In the genomic region with DNA sequence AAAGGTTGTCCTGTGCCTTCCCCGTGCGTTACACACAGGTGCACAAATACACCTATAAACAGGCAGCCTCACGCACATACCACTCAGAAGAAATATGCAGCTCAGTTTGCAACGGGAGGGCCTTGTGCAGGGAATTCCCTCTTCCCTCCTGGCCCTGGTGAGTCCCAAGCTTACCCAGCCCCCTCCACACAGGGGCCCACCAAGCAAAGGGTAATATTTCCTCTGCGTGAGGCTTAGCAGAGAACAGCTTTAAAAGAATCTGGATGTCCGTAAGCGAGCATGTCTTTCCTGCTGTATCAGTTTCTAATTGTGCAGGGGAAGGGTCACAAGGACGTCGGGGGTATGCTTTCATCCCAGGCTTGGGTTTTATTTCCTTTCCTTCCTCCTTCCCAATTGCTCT, we compare ENCODE assay signal across 23 mouse cellular contexts. TPM values are rescaled to one million over a fixed set of nuclear protein-coding genes. Genes with fewer than 3 reads are reported as not detected.
A peak's percentile ranks its signal among the peaks of the same experiment; 100 is the strongest.
DNase-seq lines count a peak whose midpoint lies in the region; ATAC-seq and TF ChIP-seq lines count a peak whose summit lies in the region.
"Had no signal": no experiment of that assay in that cellular context is flagged by ENCODE, and none has a peak within 500 bp of the region (broad histone marks: within the 10 kb centered on the region; RNA-seq: fewer than 3 reads in every experiment).

No protein-coding gene starts in this region.

- no peak overlapping the region for H3K9ac ChIP-seq in kidney, embryonic 14.5 days (ENCODE audit: low read depth, low read length)
- no peak overlapping the region for H3K9ac ChIP-seq in stomach, embryonic 14.5 days (replicated peaks; ENCODE audit: low read depth, low read length)
- H3K9ac ChIP-seq in stomach, postnatal 0 days (ENCODE audit: low read length): no peak overlapping the region
- peak overlapping the region; percentile 32; the same call in 1 of the 2 replicates for H3K9ac ChIP-seq in limb, embryonic 14.5 days (ENCODE audit: low read depth, low read length, severe bottlenecking)
- H3K9ac ChIP-seq: forebrain, embryonic 15.5 days; heart, embryonic 15.5 days; hindbrain, embryonic 15.5 days; liver, embryonic 15.5 days had no signal

- no peak overlapping the region; the same call in 1 of the 2 replicates for H3K27ac ChIP-seq in kidney, embryonic 14.5 days (ENCODE audit: low read depth, low read length)
- no peak overlapping the region for H3K27ac ChIP-seq in stomach, embryonic 14.5 days (ENCODE audit: low read length)
- H3K27ac ChIP-seq in stomach, postnatal 0 days (replicated peaks): no peak overlapping the region
- no peak overlapping the region for H3K27ac ChIP-seq in limb, embryonic 14.5 days (replicated peaks; ENCODE audit: low read depth, low read length)
- H3K27ac ChIP-seq: forebrain, embryonic 15.5 days; heart, embryonic 15.5 days; hindbrain, embryonic 15.5 days; liver, embryonic 15.5 days; macrophage had no signal

- TF ChIP-seq CTCF in stomach, postnatal 0 days (IDR thresholded peaks at IDR 0.05; ENCODE audit: low read depth): no peak

- no peak overlapping the region for H3K4me3 ChIP-seq in kidney, embryonic 14.5 days (ENCODE audit: low read length)
- no peak overlapping the region for H3K4me3 ChIP-seq in stomach, embryonic 14.5 days (ENCODE audit: low read depth, low read length)
- no peak overlapping the region for H3K4me3 ChIP-seq in stomach, postnatal 0 days (ENCODE audit: low read depth, low read length)
- no peak overlapping the region for H3K4me3 ChIP-seq in limb, embryonic 14.5 days (replicated peaks; ENCODE audit: low read length)
- H3K4me3 ChIP-seq: erythroblast, embryonic 14.5 days; forebrain, embryonic 15.5 days; heart, embryonic 15.5 days; hindbrain, embryonic 15.5 days; liver, embryonic 15.5 days had no signal

- 15% methylated on average over 9 of the region's 9 CpGs for WGBS in kidney, embryonic 14.5 days
- WGBS in stomach, embryonic 14.5 days: 15% methylated on average over 9 of the region's 9 CpGs
- WGBS in stomach, postnatal 0 days: 33% methylated on average over 9 of the region's 9 CpGs
- WGBS in limb, embryonic 14.5 days: 11% methylated on average over 9 of the region's 9 CpGs

- peaks cover 22% of the 10 kb centered on the region for H3K4me1 ChIP-seq in kidney, embryonic 14.5 days (ENCODE audit: control insufficient read depth, insufficient read depth, low read length)
- peaks cover 6% of the 10 kb centered on the region for H3K4me1 ChIP-seq in stomach, embryonic 14.5 days (ENCODE audit: control insufficient read depth, insufficient read depth, low read length)
- no peaks in the 10 kb centered on the region for H3K4me1 ChIP-seq in stomach, postnatal 0 days (replicated peaks; ENCODE audit: control insufficient read depth, insufficient read depth)
- H3K4me1 ChIP-seq in limb, embryonic 14.5 days (ENCODE audit: control insufficient read depth, insufficient read depth, low read length): peaks cover 4% of the 10 kb centered on the region
- H3K4me1 ChIP-seq: forebrain, embryonic 15.5 days; heart, embryonic 15.5 days; hindbrain, embryonic 15.5 days had no signal

- peak; percentile 85 for ATAC-seq in kidney, embryonic 14.5 days (ENCODE audit: low FRiP score, low TSS enrichment)
- ATAC-seq in stomach, embryonic 14.5 days (ENCODE audit: insufficient number of reproducible peaks, insufficient read depth, low FRiP score, low read depth): peak; percentile 58; the same call in 1 of the 2 replicates
- no peak for ATAC-seq in stomach, postnatal 0 days (ENCODE audit: low FRiP score, low TSS enrichment)
- ATAC-seq in limb, embryonic 14.5 days (ENCODE audit: low FRiP score, low read depth): peak; percentile 37; the same call in 1 of the 2 replicates
- ATAC-seq: forebrain, embryonic 15.5 days; lung, postnatal 0 days had no signal

- no peak for TF ChIP-seq EP300 in stomach, postnatal 0 days (optimal IDR thresholded peaks at IDR 0.05)

- DNase-seq in embryo, embryonic 11 days: peak; percentile 58
- no peak for DNase-seq in embryo, embryonic 10 days (ENCODE audit: low spot score)
- no peak for DNase-seq in kidney, postnatal 14 days
- DNase-seq in stomach, postnatal 0 days (ENCODE audit: low spot score): no peak
- DNase-seq in limb, embryonic 14.5 days (ENCODE audit: low spot score): no peak
- DNase-seq in adrenal gland, postnatal 14 days: no peak
- DNase-seq: adrenal gland, postnatal 10 days; cerebellum, adult 2 months; cerebellum, postnatal 25 days; gastrocnemius, postnatal 25 days; heart, postnatal 4 days; kidney, adult 8-10 months; left cerebral cortex, postnatal 4 days; thymus, postnatal 36 days had no signal

- no peaks in the 10 kb centered on the region for H3K27me3 ChIP-seq in kidney, embryonic 14.5 days (ENCODE audit: control insufficient read depth, insufficient read depth, low read length)
- no peaks in the 10 kb centered on the region for H3K27me3 ChIP-seq in stomach, embryonic 14.5 days (ENCODE audit: control insufficient read depth, insufficient read depth, low read length)
- H3K27me3 ChIP-seq in stomach, postnatal 0 days (ENCODE audit: control insufficient read depth, insufficient read depth, low read length): no peaks in the 10 kb centered on the region
- no peaks in the 10 kb centered on the region for H3K27me3 ChIP-seq in limb, embryonic 14.5 days (ENCODE audit: control insufficient read depth, insufficient read depth, low read length)
- H3K27me3 ChIP-seq: forebrain, embryonic 15.5 days; heart, embryonic 15.5 days; hindbrain, embryonic 15.5 days; liver, embryonic 15.5 days had no signal

- H3K4me2 ChIP-seq in kidney, embryonic 14.5 days (replicated peaks; ENCODE audit: low read depth, low read length): no peak overlapping the region; the same call in 1 of the 2 replicates
- H3K4me2 ChIP-seq in stomach, embryonic 14.5 days (replicated peaks; ENCODE audit: low read depth, low read length): no peak overlapping the region
- no peak overlapping the region for H3K4me2 ChIP-seq in stomach, postnatal 0 days (replicated peaks; ENCODE audit: low read depth)
- no peak overlapping the region for H3K4me2 ChIP-seq in limb, embryonic 14.5 days (replicated peaks; ENCODE audit: low read depth, low read length, severe bottlenecking)
- H3K4me2 ChIP-seq: forebrain, embryonic 15.5 days; heart, embryonic 15.5 days; hindbrain, embryonic 15.5 days; liver, embryonic 15.5 days had no signal

- H3K9me3 ChIP-seq in kidney, embryonic 14.5 days (ENCODE audit: control insufficient read depth, low read length): no peaks in the 10 kb centered on the region
- H3K9me3 ChIP-seq in stomach, embryonic 14.5 days (ENCODE audit: control insufficient read depth, low read depth, low read length): no peaks in the 10 kb centered on the region
- no peaks in the 10 kb centered on the region for H3K9me3 ChIP-seq in stomach, postnatal 0 days (ENCODE audit: control insufficient read depth, low read length)
- no peaks in the 10 kb centered on the region for H3K9me3 ChIP-seq in limb, embryonic 14.5 days (ENCODE audit: control insufficient read depth, low read length)
- H3K9me3 ChIP-seq: forebrain, embryonic 15.5 days; heart, embryonic 15.5 days; hindbrain, embryonic 15.5 days; liver, embryonic 15.5 days had no signal

- TF ChIP-seq POLR2A in limb, embryonic 14.5 days (IDR thresholded peaks at IDR 0.05; ENCODE audit: borderline replicate concordance, extremely low read depth, insufficient read depth, insufficient read length): no peak

- no peaks in the 10 kb centered on the region for H3K36me3 ChIP-seq in kidney, embryonic 14.5 days (ENCODE audit: control insufficient read depth, insufficient read depth, low read length)
- no peaks in the 10 kb centered on the region for H3K36me3 ChIP-seq in stomach, embryonic 14.5 days (ENCODE audit: control insufficient read depth, insufficient read depth, low read length)
- H3K36me3 ChIP-seq in stomach, postnatal 0 days (ENCODE audit: control insufficient read depth, insufficient read depth, low read length): no peaks in the 10 kb centered on the region
- no peaks in the 10 kb centered on the region for H3K36me3 ChIP-seq in limb, embryonic 14.5 days (ENCODE audit: control insufficient read depth, insufficient read depth, low read length)
- H3K36me3 ChIP-seq: forebrain, embryonic 15.5 days; heart, embryonic 15.5 days; hindbrain, embryonic 15.5 days; liver, embryonic 15.5 days had no signal

RNA-seq across cellular contexts. Expression of a gene that starts 25.4 kb away (rescaled TPM):
- polyA plus RNA-seq in kidney, embryonic 14.5 days (2014; fragmentation: Nextera tagmentation; extraction: Ambion mirVana): 88.2 and 104 TPM in 2 replicates
- 47.6 and 47.9 TPM in 2 replicates for polyA plus RNA-seq in stomach, embryonic 14.5 days (2014; fragmentation: Nextera tagmentation; extraction: Ambion mirVana)
- 14.0 TPM in 2 replicates for polyA plus RNA-seq in stomach, postnatal 0 days (2015; fragmentation: Nextera tagmentation; extraction: Ambion mirVana)
- polyA plus RNA-seq in limb, embryonic 14.5 days (2012; rRNA removed): 20.6 and 21.3 TPM in 2 replicates
- polyA plus RNA-seq in limb, embryonic 14.5 days (2014; fragmentation: Nextera tagmentation; extraction: Ambion mirVana): 27.9 and 32.6 TPM in 2 replicates
- total RNA-seq in adrenal gland, postnatal 14 days (2021): 7.8 and 7.9 TPM in 2 replicates
- polyA plus RNA-seq: macrophage had no signal
